ENCODE assay signal across 12 mouse cellular contexts in the genomic region with DNA sequence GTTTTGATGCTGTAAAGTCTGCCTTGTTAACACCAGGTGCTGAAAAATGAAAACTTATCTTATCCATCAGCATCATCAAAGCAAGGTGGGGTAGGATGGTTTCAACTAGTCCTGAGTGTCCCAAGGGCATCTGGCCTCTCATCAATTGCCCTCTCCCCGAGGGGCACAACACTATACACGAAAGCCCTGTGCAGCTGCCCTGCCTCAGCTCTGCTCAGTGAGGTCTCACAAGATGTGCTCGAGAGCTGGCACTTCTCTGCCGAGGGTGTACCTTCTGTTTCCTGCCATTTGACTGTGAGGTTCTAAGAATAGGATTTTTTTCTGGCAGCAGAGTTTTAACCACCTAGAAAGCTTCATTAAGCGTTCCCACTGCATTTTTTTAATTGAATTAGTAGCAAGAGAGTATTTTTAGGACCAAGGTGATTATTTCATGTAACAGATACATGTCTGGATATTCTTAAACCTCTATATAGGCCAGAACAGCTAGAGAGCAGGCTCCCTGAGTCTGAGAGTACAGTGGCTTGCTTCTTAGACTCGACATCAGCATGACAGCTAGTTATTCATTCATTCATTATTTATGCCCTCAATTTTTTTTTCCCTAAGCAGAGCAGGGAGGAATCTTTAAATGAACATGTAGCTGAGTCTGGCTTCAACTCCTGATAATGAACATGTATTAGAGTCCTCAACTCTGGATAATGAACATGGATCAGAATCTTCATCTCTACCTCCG.
DNase-seq lines count a peak whose midpoint lies in the region; ATAC-seq and TF ChIP-seq lines count a peak whose summit lies in the region.
"Had no signal": no experiment of that assay in that cellular context is flagged by ENCODE, and none has a peak within 500 bp of the region (broad histone marks: within the 10 kb centered on the region; RNA-seq: fewer than 3 reads in every experiment).

No protein-coding gene starts in this region.

- TF ChIP-seq POLR2A in cortical plate, adult 2 months (IDR thresholded peaks at IDR 0.05; ENCODE audit: extremely low read depth, insufficient read depth, low read length) = no peak

- peak; percentile 76; the same call in 1 of the 2 replicates for ATAC-seq in forebrain, embryonic 16.5 days
- ATAC-seq in forebrain, embryonic 12.5 days (ENCODE audit: low FRiP score) = no peak
- ATAC-seq in activated CD4-positive, CD25-positive, alpha-beta regulatory T cell, adult 4 months = no peak

- peak overlapping the region; percentile 24; the same call in 1 of the 2 replicates for H3K9ac ChIP-seq in forebrain, embryonic 16.5 days (replicated peaks; ENCODE audit: low read depth, low read length)
- no peak overlapping the region for H3K9ac ChIP-seq in forebrain, embryonic 12.5 days
- H3K9ac ChIP-seq: lung, embryonic 14.5 days had no signal

- H3K27me3 ChIP-seq in forebrain, embryonic 16.5 days (replicated peaks; ENCODE audit: control insufficient read depth, insufficient read depth, low read length) = no peaks in the 10 kb centered on the region
- no peaks in the 10 kb centered on the region for H3K27me3 ChIP-seq in forebrain, embryonic 12.5 days

- H3K4me3 ChIP-seq in forebrain, embryonic 16.5 days (replicated peaks; ENCODE audit: low read length) = no peak overlapping the region
- no peak overlapping the region for H3K4me3 ChIP-seq in forebrain, embryonic 12.5 days (replicated peaks)
- H3K4me3 ChIP-seq in cortical plate, adult 2 months (ENCODE audit: insufficient read depth, low read length) = no peak overlapping the region
- H3K4me3 ChIP-seq: heart, adult 2 months had no signal

- peaks cover 13% of the 10 kb centered on the region for H3K4me1 ChIP-seq in forebrain, embryonic 16.5 days (replicated peaks; ENCODE audit: control insufficient read depth, insufficient read depth, low read length)
- H3K4me1 ChIP-seq in forebrain, embryonic 12.5 days = no peaks in the 10 kb centered on the region; the same call in none of the 2 replicates
- peaks cover 11% of the 10 kb centered on the region for H3K4me1 ChIP-seq in cortical plate, adult 2 months (ENCODE audit: control insufficient read depth, insufficient read depth, low read length)

- H3K27ac ChIP-seq in forebrain, embryonic 16.5 days (ENCODE audit: low read length) = peak overlapping the region; percentile 35; the same call in 1 of the 2 replicates
- no peak overlapping the region for H3K27ac ChIP-seq in forebrain, embryonic 12.5 days
- H3K27ac ChIP-seq in cortical plate, adult 2 months (ENCODE audit: insufficient read depth, low read length) = 0 out of 2 replicates have a peak overlapping the region, but pooled peaks have one; percentile 6
- H3K27ac ChIP-seq: heart, adult 2 months had no signal

- no peaks in the 10 kb centered on the region for H3K9me3 ChIP-seq in forebrain, embryonic 16.5 days (ENCODE audit: control insufficient read depth, low read length)
- no peaks in the 10 kb centered on the region for H3K9me3 ChIP-seq in forebrain, embryonic 12.5 days

- no peaks in the 10 kb centered on the region for H3K36me3 ChIP-seq in forebrain, embryonic 16.5 days (ENCODE audit: control insufficient read depth, insufficient read depth)
- H3K36me3 ChIP-seq in forebrain, embryonic 12.5 days (replicated peaks) = no peaks in the 10 kb centered on the region

- peak; percentile 50 for DNase-seq in layer of hippocampus, adult 9-11 months
- DNase-seq in layer of hippocampus, adult 11-12 months (ENCODE audit: low spot score) = no peak
- peak; percentile 52 for DNase-seq in retina, embryonic 14.5 days (ENCODE audit: low spot score)
- DNase-seq in kidney, postnatal 10 days = no peak
- DNase-seq: kidney, adult 9 months; lung, embryonic 14.5 days; right cerebral cortex, postnatal 4 days had no signal

- no peak for TF ChIP-seq CTCF in cortical plate, adult 2 months (IDR thresholded peaks at IDR 0.05; ENCODE audit: extremely low read depth, insufficient read depth, low read length)

- H3K4me2 ChIP-seq in forebrain, embryonic 16.5 days (ENCODE audit: low read length) = no peak overlapping the region
- no peak overlapping the region for H3K4me2 ChIP-seq in forebrain, embryonic 12.5 days
- H3K4me2 ChIP-seq: lung, embryonic 14.5 days had no signal

- WGBS in forebrain, embryonic 16.5 days = 35% methylated on average over 7 of the region's 7 CpGs
- WGBS in forebrain, embryonic 12.5 days = 61% methylated on average over 7 of the region's 7 CpGs

Comparison
In these comparisons a context has a peak if more than half of its experiments do, and no peak if none do; other contexts are left out.
1. DNase-seq: peak in layer of hippocampus, adult 9-11 months (single experiment) and retina, embryonic 14.5 days (single experiment); none in layer of hippocampus, adult 11-12 months (single experiment) and kidney, postnatal 10 days (single experiment).